Mouse (Mus musculus) embryonic facial prominence, embryonic 15.5 days (tissue): Measurements from ENCODE around the gene Nr5a2. TPM values are rescaled to one million over a fixed set of nuclear protein-coding genes. Genes with fewer than 3 reads are reported as not detected.

ENCODE experiments used
- ATAC-seq: fragments of 200-750 bp; cut with Nextera tagmentation; 2 replicates; pipeline ENCODE4 v1.8.0; 2017; ENCODE audit warnings: low read depth, moderate TSS enrichment; ENCODE audit not compliant: insufficient number of reproducible peaks, low FRiP score, low TSS enrichment
- H3K27ac ChIP-seq: fragments of 300-500 bp; sonication (generic); replicated peaks from 2 replicates; pipeline ENCODE4 v1.5.1; 2015; ENCODE audit warnings: mild to moderate bottlenecking, inconsistent platforms
- H3K27me3 ChIP-seq: fragments of 300-500 bp; sonication (generic); 2 replicates; pipeline ENCODE4 v1.6.1; 2015; ENCODE audit warnings: inconsistent platforms
- H3K36me3 ChIP-seq: fragments of 300-500 bp; sonication (generic); 2 replicates; pipeline ENCODE4 v1.6.1; 2015; ENCODE audit warnings: mild to moderate bottlenecking, inconsistent platforms
- H3K4me1 ChIP-seq: fragments of 300-500 bp; sonication (generic); 2 replicates; pipeline ENCODE4 v1.6.1; 2015; ENCODE audit warnings: inconsistent platforms
- H3K4me2 ChIP-seq: fragments of 300-500 bp; sonication (generic); replicated peaks from 2 replicates; pipeline ENCODE4 v1.6.1; 2015; ENCODE audit warnings: mild to moderate bottlenecking, inconsistent platforms
- H3K4me3 ChIP-seq: fragments of 300-500 bp; sonication (generic); replicated peaks from 2 replicates; pipeline ENCODE4 v1.5.1; 2015; ENCODE audit warnings: mild to moderate bottlenecking, inconsistent platforms
- H3K9ac ChIP-seq: fragments of 300-500 bp; sonication (generic); 2 replicates; pipeline ENCODE4 v1.6.1; 2015; ENCODE audit warnings: inconsistent platforms
- H3K9me3 ChIP-seq: fragments of 300-500 bp; sonication (generic); replicated peaks from 2 replicates; pipeline ENCODE4 v1.6.1; 2016; ENCODE audit warnings: inconsistent platforms
- WGBS: fragments of 180-500 bp; shearing (Covaris S2); methylation state at CpG from one replicate; pipeline ENCODE4 v1.1.7; 2015; 5-methylcytosine and 5-hydroxymethylcytosine counted together
- polyA plus RNA-seq: library from polyadenylated mRNA; unstranded; fragments of >200 nt; fragmentation: Nextera tagmentation; extraction: Ambion mirVana; gene quantifications from 2 replicates; pipeline ENCODE4 v1.2.1, GENCODE M21; 2015

Gene Nr5a2
- polyA plus RNA-seq, 1 experiment from 2014 or later, result 1.1 TPM

DNA sequence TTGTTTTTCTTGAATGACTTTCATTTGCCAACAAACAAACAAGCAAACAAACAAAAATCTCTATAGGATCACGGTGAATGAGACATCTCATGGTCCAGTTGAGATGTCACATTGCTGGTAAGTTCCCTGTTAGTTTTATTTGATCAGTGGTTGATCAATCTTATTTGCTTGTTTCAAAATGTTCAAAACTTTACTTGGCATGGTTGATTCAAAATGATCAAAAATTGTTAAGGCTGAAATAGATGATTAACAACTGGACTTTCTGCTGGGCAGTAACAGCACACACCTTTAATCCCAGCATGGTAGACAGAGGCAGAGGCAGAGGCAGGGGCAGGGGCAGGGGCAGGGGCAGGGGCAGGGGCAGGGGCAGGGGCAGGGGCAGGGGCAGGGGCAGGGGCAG lies 757 bp downstream of the Nr5a2 start:
- Histone ChIP-seq H3K9me3 (no peaks in the 10 kb centered on the region), H3K27me3 (peaks cover 42% of the 10 kb centered on the region), H3K27ac (no peak overlapping the region), H3K36me3 (no peaks in the 10 kb centered on the region), H3K4me2 (no peak overlapping the region), H3K4me1 (peaks cover 4% of the 10 kb centered on the region; the same call in 1 of the 2 replicates), H3K9ac (no peak overlapping the region), H3K4me3 (no peak overlapping the region)
- WGBS, result 80% methylated on average over 1 of the region's 1 CpGs
- no peak for ATAC-seq

DNA sequence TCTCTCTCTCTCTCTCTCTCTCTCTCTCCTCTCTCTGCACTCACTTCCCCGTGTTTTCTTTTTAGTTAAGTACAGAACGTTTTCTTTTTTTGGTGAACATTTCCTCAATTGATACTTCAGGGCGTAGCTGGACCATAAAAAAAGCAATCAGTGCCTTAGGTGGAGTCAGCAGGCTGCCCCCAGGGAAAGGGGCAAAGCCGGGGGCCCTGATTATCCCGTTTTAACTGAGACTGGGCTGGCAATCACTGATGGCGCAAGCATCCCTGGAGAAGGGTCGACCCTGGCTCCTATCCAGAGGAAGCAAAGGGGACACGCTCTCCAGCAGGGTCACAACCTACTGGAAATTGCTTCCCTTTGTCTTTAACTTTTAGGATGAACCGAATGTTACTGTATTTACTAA lies 1.6 kb downstream of the Nr5a2 start:
- H3K27ac ChIP-seq, result no peak overlapping the region
- no peak overlapping the region for H3K4me2 ChIP-seq
- peaks cover 50% of the 10 kb centered on the region for H3K27me3 ChIP-seq
- H3K9ac ChIP-seq, result no peak overlapping the region
- no peak for ATAC-seq
- WGBS, result 4% methylated on average over 9 of the region's 9 CpGs
- H3K36me3 ChIP-seq, result no peaks in the 10 kb centered on the region
- H3K4me1 ChIP-seq, result peaks cover 4% of the 10 kb centered on the region; the same call in 1 of the 2 replicates
- H3K4me3 ChIP-seq, result no peak overlapping the region
- no peaks in the 10 kb centered on the region for H3K9me3 ChIP-seq

DNA sequence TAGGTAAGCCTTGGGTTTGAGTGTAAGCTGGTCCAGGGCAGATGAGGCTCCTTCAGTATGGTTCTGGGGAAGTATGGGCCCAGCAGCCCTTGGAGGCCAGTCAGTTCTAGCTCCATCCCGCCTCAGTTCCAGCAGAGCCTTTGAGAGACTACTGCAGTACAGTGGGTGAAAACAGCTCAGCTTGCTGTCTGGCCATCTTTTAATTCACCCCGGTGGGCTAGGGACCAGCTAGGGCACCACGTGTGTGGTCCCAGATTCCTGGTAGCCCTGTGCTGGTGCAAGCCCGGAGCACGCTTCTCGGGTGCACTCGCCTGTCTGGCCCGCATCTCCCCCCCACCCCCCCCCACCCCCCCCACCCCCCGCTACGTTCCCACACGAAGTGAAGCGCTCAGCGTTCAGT lies 2.1 kb downstream of the Nr5a2 start:
- Histone ChIP-seq H3K9me3 (no peaks in the 10 kb centered on the region), H3K27ac (no peak overlapping the region), H3K4me2 (no peak overlapping the region), H3K4me1 (peaks cover 8% of the 10 kb centered on the region; the same call in 1 of the 2 replicates), H3K4me3 (no peak overlapping the region), H3K36me3 (no peaks in the 10 kb centered on the region), H3K27me3 (peaks cover 54% of the 10 kb centered on the region), H3K9ac (no peak overlapping the region)
- ATAC-seq, result no peak
- WGBS, result 1% methylated on average over 12 of the region's 13 CpGs

DNA sequence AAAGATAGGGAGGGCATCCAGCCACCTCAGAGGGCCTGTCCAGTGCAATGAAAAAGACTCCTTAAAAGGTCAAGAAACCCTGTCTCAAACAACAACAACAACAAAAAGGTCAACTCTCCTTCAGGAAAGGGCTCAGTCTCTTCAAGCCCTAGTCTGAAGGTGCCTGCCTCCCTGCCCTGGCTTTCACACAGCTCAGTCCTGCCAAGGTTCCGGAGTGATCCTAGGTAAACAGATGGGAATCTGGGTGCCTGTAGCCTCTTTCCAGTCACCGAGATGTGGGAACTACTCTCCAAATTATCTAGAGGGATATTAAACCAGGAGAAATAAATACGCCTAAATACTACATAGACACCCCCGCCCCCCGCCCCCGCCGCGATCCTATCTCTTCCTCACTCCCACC lies 2.6 kb downstream of the Nr5a2 start:
- Histone ChIP-seq H3K4me1 (peaks cover 13% of the 10 kb centered on the region), H3K9me3 (no peaks in the 10 kb centered on the region), H3K27me3 (peaks cover 59% of the 10 kb centered on the region), H3K36me3 (no peaks in the 10 kb centered on the region), H3K27ac (no peak overlapping the region), H3K4me2 (no peak overlapping the region), H3K9ac (no peak overlapping the region), H3K4me3 (no peak overlapping the region)
- WGBS, result 28% methylated on average over 8 of the region's 8 CpGs
- ATAC-seq, result no peak

DNA sequence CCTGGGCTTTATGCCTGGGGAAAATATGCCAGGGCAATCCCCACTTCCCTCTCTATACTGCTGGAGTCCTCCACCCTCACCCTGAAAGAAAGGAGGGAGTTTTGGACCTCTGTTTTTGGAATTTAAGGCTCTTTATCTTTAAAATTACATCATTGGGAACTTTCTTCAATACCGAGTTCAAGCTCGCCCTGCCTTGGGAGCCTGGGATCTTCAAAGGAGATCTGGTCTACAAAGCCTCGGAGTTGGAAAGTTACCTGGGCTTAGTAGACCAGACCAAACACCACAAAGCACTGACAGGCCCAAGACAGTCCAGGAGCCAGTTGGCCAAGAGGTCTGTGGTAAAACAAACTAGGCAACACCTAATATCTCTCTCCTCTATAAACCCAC lies 6.1 kb downstream of the Nr5a2 start:
- H3K36me3 ChIP-seq, result no peaks in the 10 kb centered on the region
- WGBS, result 19% methylated on average over 3 of the region's 3 CpGs
- H3K4me3 ChIP-seq, result no peak overlapping the region
- H3K9ac ChIP-seq, result no peak overlapping the region
- peaks cover 25% of the 10 kb centered on the region for H3K4me1 ChIP-seq
- no peak overlapping the region for H3K4me2 ChIP-seq
- H3K27me3 ChIP-seq, result peaks cover 86% of the 10 kb centered on the region
- no peak overlapping the region for H3K27ac ChIP-seq
- no peak for ATAC-seq
- no peaks in the 10 kb centered on the region for H3K9me3 ChIP-seq

DNA sequence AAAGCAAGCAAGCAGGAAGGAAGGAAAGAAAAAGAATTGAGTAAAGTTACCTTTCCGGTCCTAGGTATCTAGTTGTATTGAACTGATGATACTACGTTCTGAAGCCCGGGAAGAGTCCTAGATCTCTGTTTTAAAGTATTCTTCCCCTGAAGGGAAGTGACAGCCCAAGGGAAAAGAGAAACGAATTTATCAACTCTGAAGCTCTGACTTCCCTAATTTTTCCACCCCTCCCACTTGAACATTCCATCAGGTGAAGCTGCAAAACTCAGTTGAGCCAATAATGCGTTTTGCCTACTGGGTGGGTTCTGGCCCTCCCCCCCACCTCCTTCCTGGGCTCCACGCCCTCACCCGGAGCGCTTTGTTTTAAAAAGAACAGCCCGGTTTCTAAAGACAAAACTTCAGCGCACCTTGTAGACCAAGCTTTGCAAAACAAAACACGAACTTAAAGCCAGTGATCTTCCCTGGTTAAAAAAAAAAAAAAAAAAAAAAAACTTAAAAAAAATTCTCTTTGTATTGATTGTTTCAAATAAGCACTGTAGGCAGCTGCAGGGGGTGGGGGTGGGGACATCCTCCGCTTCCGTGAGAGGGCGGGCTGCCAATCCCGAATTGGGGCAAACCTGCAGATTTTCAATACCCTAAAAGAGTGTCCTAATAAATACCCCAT lies 6.7 kb downstream of the Nr5a2 start:
- Histone ChIP-seq H3K4me3 (no peak overlapping the region), H3K4me1 (peaks cover 30% of the 10 kb centered on the region), H3K27me3 (peaks cover 87% of the 10 kb centered on the region), H3K36me3 (no peaks in the 10 kb centered on the region), H3K27ac (no peak overlapping the region), H3K4me2 (no peak overlapping the region), H3K9me3 (no peaks in the 10 kb centered on the region), H3K9ac (no peak overlapping the region)
- under 1% methylated on average over 15 of the region's 15 CpGs for WGBS
- no peak for ATAC-seq

DNA sequence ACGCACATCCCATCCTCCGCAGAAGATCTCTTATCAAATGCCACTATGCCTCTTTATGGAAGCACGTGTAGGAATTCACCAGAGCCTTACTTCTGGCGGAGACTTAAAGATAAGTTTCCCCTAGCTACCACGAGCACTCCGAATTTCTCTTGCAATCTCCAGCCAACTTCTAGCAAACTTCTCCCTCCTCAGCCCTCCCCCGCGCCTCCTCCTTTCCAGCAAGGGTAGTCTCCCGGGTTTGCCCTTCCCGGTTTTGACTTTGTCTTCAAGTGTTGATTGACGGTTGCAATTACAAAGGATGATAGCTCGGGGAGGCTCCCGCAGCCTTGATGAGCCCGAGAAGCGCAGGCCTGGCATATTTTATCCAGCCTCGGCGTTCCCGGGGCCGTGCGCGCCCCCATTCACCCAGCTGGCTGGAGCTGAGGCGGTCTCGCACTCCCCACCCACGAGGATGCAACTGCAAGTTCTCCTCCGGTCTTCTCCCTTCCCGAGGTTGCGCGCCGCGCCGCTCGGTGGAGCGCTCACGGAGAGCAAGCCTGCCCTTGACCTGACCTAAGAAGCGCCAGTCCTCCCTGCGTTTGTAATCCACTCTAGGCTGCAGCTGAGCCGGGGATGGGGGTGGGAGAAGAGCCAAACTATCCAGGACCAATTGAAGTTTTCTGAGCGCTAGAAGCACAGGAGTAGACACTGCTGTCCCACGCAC lies 7.5 kb downstream of the Nr5a2 start:
- H3K36me3 ChIP-seq, result no peaks in the 10 kb centered on the region
- H3K4me1 ChIP-seq, result peaks cover 34% of the 10 kb centered on the region
- no peak overlapping the region for H3K27ac ChIP-seq
- H3K4me3 ChIP-seq, result peak overlapping the region; percentile 36
- H3K4me2 ChIP-seq, result peak overlapping the region; percentile 62
- whole genome bisulfite sequencing, result under 1% methylated on average over 39 of the region's 39 CpGs
- no peaks in the 10 kb centered on the region for H3K9me3 ChIP-seq
- H3K9ac ChIP-seq, result no peak overlapping the region
- no peak; the same call in 1 of the 2 replicates for ATAC-seq
- peaks cover 91% of the 10 kb centered on the region for H3K27me3 ChIP-seq

DNA sequence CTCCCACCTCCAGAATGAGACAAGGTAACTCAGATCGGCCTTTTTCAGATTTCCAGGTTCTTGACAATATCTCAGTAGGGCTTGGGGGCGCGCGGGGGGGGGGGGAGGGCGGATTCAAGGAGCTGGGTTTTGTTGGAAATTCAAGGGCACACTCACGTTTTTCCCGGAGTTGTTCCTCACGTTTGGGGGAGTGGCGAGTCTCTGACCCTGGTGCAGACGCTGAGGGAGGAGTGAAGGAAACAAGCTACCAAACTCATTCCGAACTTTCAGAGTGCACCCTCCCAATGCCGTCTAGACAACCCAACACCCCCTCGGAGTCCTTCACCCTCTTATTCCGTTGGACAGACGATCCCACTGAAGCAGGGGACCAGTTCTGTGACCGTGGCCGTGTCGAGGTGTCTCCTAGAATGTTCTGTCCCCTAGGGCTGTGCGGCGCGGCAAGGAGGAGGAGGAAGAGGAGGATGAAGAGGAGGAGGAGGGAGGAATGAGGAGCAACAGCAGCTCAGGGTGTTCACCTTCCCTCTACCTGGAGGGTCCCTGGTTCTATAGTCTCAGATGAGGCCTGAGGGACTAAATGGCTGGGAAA lies 8.2 kb downstream of the Nr5a2 start:
- WGBS, result 4% methylated on average over 21 of the region's 21 CpGs
- H3K9me3 ChIP-seq, result no peaks in the 10 kb centered on the region
- peak overlapping the region; percentile 62 for H3K4me2 ChIP-seq
- H3K4me1 ChIP-seq, result peaks cover 41% of the 10 kb centered on the region
- peak overlapping the region; percentile 36 for H3K4me3 ChIP-seq
- no peaks in the 10 kb centered on the region for H3K36me3 ChIP-seq
- no peak for ATAC-seq
- H3K27ac ChIP-seq, result no peak overlapping the region
- H3K9ac ChIP-seq, result no peak overlapping the region
- H3K27me3 ChIP-seq, result peaks cover 92% of the 10 kb centered on the region

DNA sequence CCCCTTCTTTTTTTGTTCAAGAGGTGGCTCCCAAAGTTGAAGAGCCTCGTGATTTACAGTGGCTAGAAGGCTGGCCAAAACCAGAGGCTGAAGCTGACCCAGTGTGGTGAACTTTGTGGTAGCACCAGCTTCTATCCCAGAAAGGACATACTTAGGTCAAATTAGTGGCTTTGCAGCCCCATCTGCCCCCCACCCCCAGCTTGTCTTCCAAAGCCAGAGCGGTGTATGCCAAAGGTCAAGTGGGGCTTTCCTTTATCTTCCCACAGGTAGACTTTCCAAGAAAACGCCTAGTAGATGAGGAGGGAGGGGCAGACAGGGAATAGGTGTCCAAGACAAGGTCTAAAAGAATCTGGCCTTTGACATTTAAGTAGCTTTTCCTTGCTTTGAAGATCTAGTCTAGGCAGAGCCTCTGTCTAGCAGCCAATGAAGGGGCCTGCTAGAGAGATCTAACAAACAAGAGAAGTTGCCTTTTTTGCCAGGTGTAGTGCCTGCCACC lies 9.0 kb downstream of the Nr5a2 start:
- WGBS, result 22% methylated on average over 3 of the region's 3 CpGs
- Histone ChIP-seq H3K9ac (no peak overlapping the region), H3K36me3 (no peaks in the 10 kb centered on the region), H3K9me3 (no peaks in the 10 kb centered on the region), H3K4me1 (peaks cover 43% of the 10 kb centered on the region), H3K27ac (no peak overlapping the region), H3K4me2 (no peak overlapping the region), H3K4me3 (no peak overlapping the region), H3K27me3 (peaks cover 97% of the 10 kb centered on the region)
- ATAC-seq, result no peak

DNA sequence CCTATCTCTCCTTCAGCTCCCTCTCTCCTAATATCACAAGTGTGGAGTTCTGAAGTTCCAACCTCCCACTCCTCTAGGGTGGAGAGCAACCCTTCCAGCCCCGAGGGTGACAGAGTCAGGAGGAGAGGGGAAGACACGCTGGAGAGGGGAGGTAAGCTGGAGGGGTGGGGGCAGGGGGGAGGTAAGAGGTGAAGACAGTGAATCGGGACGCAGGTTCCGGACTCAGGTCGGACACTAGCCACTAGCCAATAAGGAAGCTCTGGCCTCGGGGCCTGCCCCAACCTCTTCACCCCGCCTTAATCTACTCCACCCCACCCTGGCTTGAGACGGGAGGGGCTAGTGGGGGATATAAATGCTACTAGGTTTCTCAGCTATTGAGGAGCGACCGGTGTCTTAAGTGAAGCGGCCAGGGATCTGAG lies 10.9 kb downstream of the Nr5a2 start:
- Histone ChIP-seq H3K27ac (no peak overlapping the region), H3K4me3 (peak overlapping the region; percentile 48), H3K9me3 (no peaks in the 10 kb centered on the region), H3K9ac (no peak overlapping the region), H3K27me3 (peaks cover 95% of the 10 kb centered on the region), H3K4me2 (peak overlapping the region; percentile 91), H3K4me1 (peaks cover 43% of the 10 kb centered on the region), H3K36me3 (no peaks in the 10 kb centered on the region)
- ATAC-seq, result no peak; the same call in 1 of the 2 replicates
- 6% methylated on average over 12 of the region's 12 CpGs for WGBS

DNA sequence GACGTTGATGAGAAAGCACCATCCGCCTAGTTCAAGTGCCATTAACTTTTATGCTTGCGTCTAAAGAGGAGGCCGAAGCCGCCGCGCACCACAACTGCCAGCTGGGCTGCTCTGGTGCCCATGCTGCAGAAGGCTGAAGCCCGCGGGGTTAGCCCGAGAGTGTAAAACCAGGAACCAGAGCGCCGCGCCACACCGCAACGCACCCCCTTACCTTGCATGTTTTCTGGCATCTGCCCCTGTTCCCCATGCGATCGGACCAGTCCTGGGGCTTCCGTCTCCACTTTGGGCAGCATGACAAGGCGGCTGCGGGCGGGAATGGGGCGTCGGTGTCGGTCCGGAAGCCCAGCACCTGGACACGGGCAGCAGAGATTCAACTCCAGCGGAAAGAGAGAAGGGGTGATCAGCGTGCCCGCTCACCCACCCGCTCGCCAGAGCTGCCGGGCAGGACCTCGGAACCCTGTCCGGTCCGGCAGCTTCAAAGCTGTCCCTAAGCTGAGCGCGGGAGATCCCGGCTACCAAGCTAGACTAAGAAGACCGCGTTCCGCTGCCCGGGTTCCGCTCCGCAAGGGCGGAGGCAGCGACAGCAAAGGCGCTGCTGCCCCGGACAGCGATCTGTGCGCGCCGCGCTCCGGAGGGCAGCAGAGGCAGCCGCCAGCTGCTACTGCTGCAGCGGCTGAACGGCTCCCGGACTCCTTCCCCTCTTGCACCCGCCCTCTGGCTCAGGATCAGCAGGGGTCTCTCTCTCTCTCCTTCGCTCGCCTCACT lies 11.6 kb downstream of the Nr5a2 start:
- H3K4me2 ChIP-seq, result peak overlapping the region; percentile 91
- H3K36me3 ChIP-seq, result no peaks in the 10 kb centered on the region
- under 1% methylated on average over 61 of the region's 61 CpGs for WGBS
- no peak overlapping the region for H3K27ac ChIP-seq
- peaks cover 92% of the 10 kb centered on the region for H3K27me3 ChIP-seq
- H3K9ac ChIP-seq, result no peak overlapping the region; the same call in 1 of the 2 replicates
- H3K4me1 ChIP-seq, result peaks cover 43% of the 10 kb centered on the region
- H3K9me3 ChIP-seq, result no peaks in the 10 kb centered on the region
- H3K4me3 ChIP-seq, result peak overlapping the region; percentile 48
- ATAC-seq, result peak; percentile 56
